8 mouse cellular contexts compared by ENCODE assay signal in genomic region chr15:68606110-68606791, GRCm38 (mm10).
DNase-seq lines count a peak whose midpoint lies in the region; ATAC-seq lines count a peak whose summit lies in the region.

No protein-coding gene starts in this region.

- H3K9ac ChIP-seq in heart, embryonic 14.5 days (ENCODE audit: low read length): no peak overlapping the region
- no peak overlapping the region for H3K9ac ChIP-seq in forebrain, embryonic 13.5 days

- H3K36me3 ChIP-seq in heart, embryonic 14.5 days (ENCODE audit: control insufficient read depth, insufficient read depth, low read length): no peaks in the 10 kb centered on the region
- H3K36me3 ChIP-seq in forebrain, embryonic 13.5 days (ENCODE audit: poor library complexity, severe bottlenecking): no peaks in the 10 kb centered on the region

- peak overlapping the region; percentile 42 to 61; a peak in 3 of 4 replicates for H3K27ac ChIP-seq in heart, embryonic 14.5 days (replicated peaks in 1 of 2; ENCODE audit: control insufficient read depth in 1 of 2, insufficient read depth in 1 of 2, low read depth in 2 of 2, low read length in 2 of 2)
- H3K27ac ChIP-seq in forebrain, embryonic 13.5 days: no peak overlapping the region

- H3K9me3 ChIP-seq in heart, embryonic 14.5 days (ENCODE audit: control insufficient read depth, low read length): no peaks in the 10 kb centered on the region
- no peaks in the 10 kb centered on the region for H3K9me3 ChIP-seq in forebrain, embryonic 13.5 days (replicated peaks)

- peak; percentile 59; the same call in 1 of the 2 replicates for ATAC-seq in heart, embryonic 14.5 days (ENCODE audit: insufficient number of reproducible peaks, insufficient read depth, low FRiP score, low read depth)
- no peak for ATAC-seq in forebrain, embryonic 13.5 days

- H3K4me1 ChIP-seq in heart, embryonic 14.5 days (ENCODE audit: control insufficient read depth in 2 of 2, insufficient read depth in 2 of 2, low read length in 2 of 2): peaks cover 3 to 4% of the 10 kb centered on the region in 2 experiments; a peak in 1 of 4 replicates
- H3K4me1 ChIP-seq in forebrain, embryonic 13.5 days: no peaks in the 10 kb centered on the region

- 37% methylated on average over 8 of the region's 8 CpGs for WGBS in heart, embryonic 14.5 days
- 77% methylated on average over 8 of the region's 8 CpGs for WGBS in forebrain, embryonic 13.5 days

- DNase-seq in cerebellum, postnatal 10 days: peak; percentile 7 to 12
- DNase-seq in cerebellum, postnatal 36 days: no peak
- DNase-seq in NIH3T3 (ENCODE audit: low read depth): peak; percentile 70
- DNase-seq in layer of hippocampus, adult 8-10 months (ENCODE audit: low spot score in 2 of 2): peak; percentile 10 to 15
- DNase-seq in ovary, postnatal 14 days (ENCODE audit: low spot score): peak; percentile 49
- DNase-seq in yolk sac, embryonic 10.5 days (ENCODE audit: low spot score): no peak

- H3K4me3 ChIP-seq in heart, embryonic 14.5 days (ENCODE audit: control insufficient read depth in 1 of 2, insufficient read depth in 1 of 2, low read depth in 1 of 2, low read length in 2 of 2): no peak overlapping the region
- H3K4me3 ChIP-seq in forebrain, embryonic 13.5 days: no peak overlapping the region

- H3K27me3 ChIP-seq in heart, embryonic 14.5 days (ENCODE audit: control insufficient read depth, insufficient read depth, low read length): no peaks in the 10 kb centered on the region
- no peaks in the 10 kb centered on the region for H3K27me3 ChIP-seq in forebrain, embryonic 13.5 days

- no peak overlapping the region for H3K4me2 ChIP-seq in heart, embryonic 14.5 days (ENCODE audit: low read length)
- H3K4me2 ChIP-seq in forebrain, embryonic 13.5 days: no peak overlapping the region

Comparison
In these comparisons a context has a peak if more than half of its experiments do, and no peak if none do; other contexts are left out.
1. DNase-seq: peak in cerebellum, postnatal 10 days (2 of 2), NIH3T3 (single experiment), layer of hippocampus, adult 8-10 months (2 of 2) and ovary, postnatal 14 days (single experiment); none in cerebellum, postnatal 36 days (0 of 2) and yolk sac, embryonic 10.5 days (single experiment).